Mouse (Mus musculus) stomach, embryonic 16.5 days (tissue): Measurements from ENCODE around the gene Abcb9. TPM values are rescaled to one million over a fixed set of nuclear protein-coding genes. Genes with fewer than 3 reads are reported as not detected.

Experiments
- ATAC-seq: fragments of 200-750 bp; cut with Nextera tagmentation; 2 replicates; pipeline ENCODE4 v1.8.0; 2017; ENCODE audit warnings: moderate number of reproducible peaks, moderate TSS enrichment; ENCODE audit not compliant: insufficient read depth, low FRiP score
- H3K27ac ChIP-seq: fragments of 300-500 bp; sonication (generic); 2 replicates; pipeline ENCODE4 v1.5.1; 2014; ENCODE audit warnings: low read length
- H3K27me3 ChIP-seq: fragments of 300-500 bp; sonication (generic); 2 replicates; pipeline ENCODE4 v1.6.1; 2014; ENCODE audit warnings: low read length, control low read depth, mixed read lengths; ENCODE audit not compliant: control insufficient read depth, insufficient read depth
- H3K36me3 ChIP-seq: fragments of 300-500 bp; sonication (generic); 2 replicates; pipeline ENCODE4 v1.6.1; 2014; ENCODE audit warnings: low read length; ENCODE audit not compliant: control insufficient read depth, insufficient read depth
- H3K4me1 ChIP-seq: fragments of 300-500 bp; sonication (generic); 2 replicates; pipeline ENCODE4 v1.6.1; 2014; ENCODE audit warnings: low read length, control low read depth, mixed read lengths; ENCODE audit not compliant: control insufficient read depth, insufficient read depth
- H3K4me2 ChIP-seq: fragments of 300-500 bp; sonication (generic); 2 replicates; pipeline ENCODE4 v1.6.1; 2014; ENCODE audit warnings: low read depth, low read length, mixed read lengths
- H3K4me3 ChIP-seq: fragments of 300-500 bp; sonication (generic); replicated peaks from 2 replicates; pipeline ENCODE4 v1.5.1; 2014; ENCODE audit warnings: mild to moderate bottlenecking, low read length
- H3K9ac ChIP-seq: fragments of 300-500 bp; sonication (generic); 2 replicates; pipeline ENCODE4 v1.6.1; 2014; ENCODE audit warnings: low read length
- H3K9me3 ChIP-seq: fragments of 300-500 bp; sonication (generic); replicated peaks from 2 replicates; pipeline ENCODE4 v1.6.1; 2016; ENCODE audit warnings: low read length, control low read depth; ENCODE audit not compliant: control insufficient read depth
- WGBS: fragments of 180-500 bp; shearing (Covaris S2); extraction: QIAGEN DNeasy Blood & Tissue Kit; methylation state at CpG from one replicate; pipeline ENCODE4 v1.1.7; 2014; 5-methylcytosine and 5-hydroxymethylcytosine counted together
- polyA plus RNA-seq: library from polyadenylated mRNA; unstranded; fragments of >200 nt; fragmentation: Nextera tagmentation; extraction: Ambion mirVana; gene quantifications from 2 replicates; pipeline ENCODE4 v1.2.1, GENCODE M21; 2015

Gene Abcb9
- polyA plus RNA-seq, 1 experiment from 2014 or later = 3.2 TPM

GRCm38 (mm10) chr5:124114276-124115025 is 18.9 kb upstream of the Abcb9 start:
- H3K9ac ChIP-seq = no peak overlapping the region
- H3K27ac ChIP-seq = no peak overlapping the region
- H3K27me3 ChIP-seq = no peaks in the 10 kb centered on the region
- H3K4me2 ChIP-seq = no peak overlapping the region
- 90% methylated on average over 24 of the region's 24 CpGs for WGBS
- peaks cover 25% of the 10 kb centered on the region for H3K4me1 ChIP-seq
- no peaks in the 10 kb centered on the region for H3K9me3 ChIP-seq
- ATAC-seq = no peak
- no peak overlapping the region for H3K4me3 ChIP-seq
- peaks cover 3% of the 10 kb centered on the region; the same call in 1 of the 2 replicates for H3K36me3 ChIP-seq

- Histone ChIP-seq H3K4me1 (peaks cover 25% of the 10 kb centered on the region), H3K9me3 (no peaks in the 10 kb centered on the region), H3K27ac (peak overlapping the region; percentile 82), H3K36me3 (peaks cover 3% of the 10 kb centered on the region; the same call in 1 of the 2 replicates), H3K4me2 (peak overlapping the region; percentile 89), H3K27me3 (no peaks in the 10 kb centered on the region), H3K4me3 (peak overlapping the region; percentile 79), H3K9ac (peak overlapping the region; percentile 79)
- ATAC-seq = no peak
- 12% methylated on average over 14 of the region's 14 CpGs for WGBS
Measured at GRCm38 (mm10) chr5:124113030-124113429, 17.4 kb upstream of the Abcb9 start.

GRCm38 (mm10) chr5:124112531-124112930 is 16.9 kb upstream of the Abcb9 start:
- peak overlapping the region; percentile 89 for H3K4me2 ChIP-seq

GRCm38 (mm10) chr5:124111742-124112497 is 16.3 kb upstream of the Abcb9 start, which contains the start of gene Ogfod2:
Ogfod2 (plus strand) TSS chr5:124112297.
- Histone ChIP-seq H3K27ac (peak within 1 kb of the TSS; percentile 82), H3K36me3 (no peaks in the 10 kb centered on the region), H3K9me3 (no peaks in the 10 kb centered on the region), H3K4me2 (peak within 1 kb of the TSS; percentile 89), H3K4me1 (peaks cover 16% of the 10 kb centered on the region), H3K4me3 (peak within 1 kb of the TSS; percentile 79), H3K27me3 (no peaks in the 10 kb centered on the region), H3K9ac (peak within 1 kb of the TSS; percentile 79)
- peak; percentile 98 for ATAC-seq
- under 1% methylated on average over 66 of the region's 66 CpGs for WGBS

More at GRCm38 (mm10) chr5:124112531-124112930, 16.9 kb upstream of the Abcb9 start:
- no peak; the same call in 1 of the 2 replicates for ATAC-seq
- H3K27ac ChIP-seq = peak overlapping the region; percentile 82
- peak overlapping the region; percentile 79 for H3K4me3 ChIP-seq
- peak overlapping the region; percentile 79 for H3K9ac ChIP-seq
- no peaks in the 10 kb centered on the region for H3K36me3 ChIP-seq
- WGBS = 2% methylated on average over 18 of the region's 18 CpGs
- H3K4me1 ChIP-seq = peaks cover 22% of the 10 kb centered on the region
- no peaks in the 10 kb centered on the region for H3K27me3 ChIP-seq
- H3K9me3 ChIP-seq = no peaks in the 10 kb centered on the region

- Histone ChIP-seq H3K4me1 (peaks cover 11% of the 10 kb centered on the region), H3K4me2 (peak overlapping the region; percentile 89), H3K9me3 (no peaks in the 10 kb centered on the region), H3K4me3 (peak overlapping the region; percentile 79), H3K9ac (peak overlapping the region; percentile 72), H3K36me3 (no peaks in the 10 kb centered on the region), H3K27me3 (no peaks in the 10 kb centered on the region), H3K27ac (peak overlapping the region; percentile 70)
- 21% methylated on average over 17 of the region's 17 CpGs for WGBS
- no peak; the same call in 1 of the 2 replicates for ATAC-seq
Measured at GRCm38 (mm10) chr5:124111077-124111741, 15.6 kb upstream of the Abcb9 start.

GRCm38 (mm10) chr5:124103552-124103951 is 8.0 kb upstream of the Abcb9 start:
- WGBS = 91% methylated on average over 9 of the region's 9 CpGs
- H3K4me3 ChIP-seq = no peak overlapping the region
- no peaks in the 10 kb centered on the region for H3K27me3 ChIP-seq
- H3K4me2 ChIP-seq = no peak overlapping the region
- no peak for ATAC-seq
- no peaks in the 10 kb centered on the region for H3K4me1 ChIP-seq
- H3K9ac ChIP-seq = no peak overlapping the region
- no peaks in the 10 kb centered on the region for H3K36me3 ChIP-seq
- no peak overlapping the region for H3K27ac ChIP-seq
- no peaks in the 10 kb centered on the region for H3K9me3 ChIP-seq

GRCm38 (mm10) chr5:124103020-124103419 is 7.4 kb upstream of the Abcb9 start:
- Histone ChIP-seq H3K9ac (no peak overlapping the region), H3K9me3 (no peaks in the 10 kb centered on the region), H3K4me2 (no peak overlapping the region), H3K36me3 (no peaks in the 10 kb centered on the region), H3K4me1 (no peaks in the 10 kb centered on the region), H3K4me3 (no peak overlapping the region), H3K27me3 (no peaks in the 10 kb centered on the region), H3K27ac (no peak overlapping the region)
- WGBS = 83% methylated on average over 3 of the region's 3 CpGs
- no peak for ATAC-seq

GRCm38 (mm10) chr5:124102326-124102725 is 6.7 kb upstream of the Abcb9 start:
- Histone ChIP-seq H3K36me3 (no peaks in the 10 kb centered on the region), H3K27me3 (no peaks in the 10 kb centered on the region), H3K27ac (no peak overlapping the region), H3K9ac (no peak overlapping the region), H3K4me3 (no peak overlapping the region), H3K9me3 (no peaks in the 10 kb centered on the region), H3K4me2 (no peak overlapping the region), H3K4me1 (no peaks in the 10 kb centered on the region)
- ATAC-seq = no peak
- WGBS = 79% methylated on average over 6 of the region's 6 CpGs
